Mouse (Mus musculus) bone marrow macrophage, adult 2 months (primary cell): ENCODE data around the gene Ubn1. TPM values are rescaled to one million over a fixed set of nuclear protein-coding genes. Genes with fewer than 3 reads are reported as not detected.

Experiments used
- H3K27ac ChIP-seq: 2 replicates; pipeline ENCODE4 v1.5.1; 2012; ENCODE audit warnings: low read depth, low read length; ENCODE audit not compliant: insufficient read depth
- H3K4me1 ChIP-seq: 2 replicates; pipeline ENCODE4 v1.6.1; 2012; ENCODE audit warnings: low read length; ENCODE audit not compliant: control insufficient read depth, insufficient read depth
- H3K4me3 ChIP-seq: 2 replicates; pipeline ENCODE4 v1.5.1; 2012; ENCODE audit warnings: mild to moderate bottlenecking, low read length, moderate library complexity; ENCODE audit not compliant: insufficient read depth
- CTCF ChIP-seq: IDR thresholded peaks from 2 replicates; pipeline ENCODE4 v1.5.1; 2012; ENCODE audit warnings: low read depth, mild to moderate bottlenecking, low read length, moderate library complexity
- POLR2A ChIP-seq: IDR thresholded peaks from 2 replicates; pipeline ENCODE4 v1.6.1; 2012; ENCODE audit warnings: mild to moderate bottlenecking, low read depth, low read length, borderline replicate concordance
- polyA plus RNA-seq: library from polyadenylated mRNA; stranded (reverse); fragments of >200 nt; gene quantifications from 2 replicates; pipeline ENCODE4 v1.2.4, GENCODE M21; 2012; ENCODE audit not compliant: missing spikeins, insufficient read depth, insufficient read length

Gene Ubn1
- polyA plus RNA-seq, result 35.1 and 37.6 TPM in 2 replicates

DNA sequence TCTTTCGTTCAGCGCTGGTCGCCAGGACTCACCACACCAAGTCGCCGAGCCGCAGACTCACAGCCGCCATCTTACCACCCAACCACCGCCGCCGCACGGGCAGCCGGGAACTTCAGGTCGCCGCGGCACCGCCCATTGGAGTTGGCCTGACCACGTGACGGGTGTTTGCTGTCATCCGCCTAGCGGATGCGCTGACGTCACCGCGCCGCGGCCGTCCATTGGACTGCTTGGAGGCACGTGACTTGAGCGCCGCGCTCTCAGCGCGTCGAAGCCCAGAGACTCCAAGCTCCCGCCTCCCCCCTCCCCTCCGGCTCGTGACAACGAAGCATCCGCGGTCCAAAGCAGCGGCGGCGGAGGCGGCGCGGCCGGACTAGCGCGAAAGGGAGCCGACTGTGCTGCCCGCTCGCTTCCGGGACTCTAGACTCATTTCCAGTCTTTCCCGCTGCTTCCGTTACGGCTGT lies at the start of gene Ubn1, which contains the start of gene Glyr1:
Gene Ubn1, plus strand, starts transcription at position 284 of the 461 bp plus-strand sequence.
Gene Glyr1, minus strand, starts transcription at position 90 of the 461 bp plus-strand sequence.
- TF ChIP-seq POLR2A, result no peak
- TF ChIP-seq CTCF, result no peak
- Histone ChIP-seq H3K4me3 (peak within 1 kb of the TSS; percentile 80), H3K27ac (peak within 1 kb of the TSS; percentile 89), H3K4me1 (peaks cover 10% of the 10 kb centered on the region)

GRCm38 (mm10) chr16:5000611-5001010 lies 49.2 kb upstream of the Ubn1 start:
- H3K4me1 ChIP-seq, result no peaks in the 10 kb centered on the region
- H3K27ac ChIP-seq, result no peak overlapping the region
- no peak overlapping the region for H3K4me3 ChIP-seq
- TF ChIP-seq POLR2A (no peak), CTCF (no peak)

GRCm38 (mm10) chr16:5007067-5007466 lies 42.8 kb upstream of the Ubn1 start, which contains the start of gene Smim22:
TSS of gene Smim22 (plus strand) at chr16:5007288.
- TF ChIP-seq CTCF, result no peak
- no peak for TF ChIP-seq POLR2A
- Histone ChIP-seq H3K4me3 (no peak within 1 kb of the TSS), H3K4me1 (peaks cover 21% of the 10 kb centered on the region), H3K27ac (no peak within 1 kb of the TSS)

- Histone ChIP-seq H3K4me3 (no peak overlapping the region), H3K27ac (no peak overlapping the region), H3K4me1 (peaks cover 25% of the 10 kb centered on the region)
- TF ChIP-seq CTCF (no peak), POLR2A (no peak)
Observed at GRCm38 (mm10) chr16:5007492-5007891, 42.4 kb upstream of the Ubn1 start.

DNA sequence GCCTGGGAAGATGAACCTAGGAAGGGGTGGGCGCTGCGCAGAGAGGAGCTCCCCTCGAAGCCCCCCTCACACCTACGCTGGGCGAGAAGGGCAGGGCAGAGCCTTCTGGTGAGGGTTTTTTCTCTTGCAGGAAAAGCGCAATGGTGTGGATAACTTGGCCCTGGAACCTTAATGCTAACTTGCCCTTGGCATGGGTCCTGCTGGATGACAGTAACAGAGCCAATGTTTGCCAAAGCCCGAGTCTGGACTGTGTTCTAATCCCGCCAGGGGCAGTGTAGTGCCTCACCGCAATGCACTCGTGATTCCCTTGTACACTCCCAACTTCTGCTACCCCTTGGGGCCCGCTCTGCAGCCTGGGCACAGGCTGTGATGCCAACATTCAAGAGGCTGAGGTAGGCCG lies 41.8 kb upstream of the Ubn1 start:
- H3K4me1 ChIP-seq, result peaks cover 26% of the 10 kb centered on the region
- no peak overlapping the region for H3K27ac ChIP-seq
- TF ChIP-seq CTCF (no peak), POLR2A (no peak)
- no peak overlapping the region for H3K4me3 ChIP-seq

GRCm38 (mm10) chr16:5010371-5010935 lies 39.4 kb upstream of the Ubn1 start:
- Histone ChIP-seq H3K4me3 (no peak overlapping the region), H3K27ac (no peak overlapping the region), H3K4me1 (peaks cover 33% of the 10 kb centered on the region)
- no peak for TF ChIP-seq POLR2A

GRCm38 (mm10) chr16:5011285-5011684 lies 38.6 kb upstream of the Ubn1 start:
- Histone ChIP-seq H3K27ac (peak overlapping the region; percentile 83), H3K4me3 (peak overlapping the region; percentile 21; the same call in 1 of the 2 replicates), H3K4me1 (peaks cover 28% of the 10 kb centered on the region)
- no peak for TF ChIP-seq CTCF
- no peak for TF ChIP-seq POLR2A

- Histone ChIP-seq H3K4me3 (peak overlapping the region; percentile 69), H3K4me1 (peaks cover 27% of the 10 kb centered on the region)
Observed at GRCm38 (mm10) chr16:5012036-5013005, 37.5 kb upstream of the Ubn1 start.

GRCm38 (mm10) chr16:5013054-5013838 lies 36.6 kb upstream of the Ubn1 start, which contains the start of gene Rogdi:
TSS of gene Rogdi (minus strand) at chr16:5013553.
- peak within 1 kb of the TSS; percentile 69 for H3K4me3 ChIP-seq
- H3K27ac ChIP-seq, result 0 out of 2 replicates have a peak within 1 kb of the TSS, but pooled peaks have one; percentile 5
- no peak for TF ChIP-seq CTCF
- TF ChIP-seq POLR2A, result no peak
- H3K4me1 ChIP-seq, result peaks cover 27% of the 10 kb centered on the region

More at GRCm38 (mm10) chr16:5012036-5013005, 37.5 kb upstream of the Ubn1 start:
- no peak for TF ChIP-seq POLR2A
- no peak for TF ChIP-seq CTCF
- peak overlapping the region; percentile 60 for H3K27ac ChIP-seq
